Mouse (Mus musculus): ENCODE measurements around the gene Cox4i2. TPM values are rescaled to one million over a fixed set of nuclear protein-coding genes. Genes with fewer than 3 reads are reported as not detected.

Cox4i2 gene
- 5.4 and 5.6 TPM in 2 replicates for polyA plus RNA-seq (2014; fragmentation: Nextera tagmentation; extraction: Ambion mirVana)

DNA sequence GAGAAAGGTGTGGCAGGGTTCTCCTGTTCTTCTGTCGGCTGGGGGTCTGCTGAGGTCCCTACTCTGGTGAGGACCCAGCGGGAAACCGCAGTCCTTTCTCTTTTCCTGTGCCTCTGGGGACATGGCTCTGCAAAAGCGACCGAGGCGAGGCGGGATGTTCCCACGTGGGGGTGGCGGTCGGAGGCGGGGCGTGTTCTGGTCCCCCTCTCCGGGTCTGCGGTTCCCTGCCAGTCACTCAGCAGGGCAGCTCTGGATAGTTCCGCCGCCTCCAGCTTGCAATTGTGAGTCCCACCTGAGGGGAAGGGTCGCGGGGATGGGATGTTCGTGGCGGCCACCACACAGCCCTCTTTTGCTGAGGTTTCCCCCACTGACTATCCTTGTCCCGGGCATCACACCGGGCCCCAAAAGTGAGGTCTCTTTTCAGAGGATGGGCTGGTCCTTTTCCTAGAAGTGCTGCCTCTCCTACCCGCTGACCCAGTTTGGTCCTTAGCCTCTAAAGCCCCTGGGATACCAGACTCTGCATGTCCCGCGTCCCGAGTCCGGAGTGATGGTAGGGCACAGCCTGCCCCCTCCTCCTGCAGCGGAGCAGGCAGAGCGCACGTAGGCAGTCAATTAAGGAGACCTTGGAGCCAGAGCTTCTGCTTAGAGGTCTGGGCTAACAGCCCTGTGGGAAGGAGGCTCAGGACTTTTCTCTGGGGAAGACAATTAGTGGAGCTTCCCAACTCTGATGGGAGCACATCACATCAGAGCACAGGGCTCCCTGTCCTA lies at the start of gene Cox4i2:
Gene Cox4i2, plus strand, starts transcription at position 230 of the 768 bp plus-strand sequence.
- Histone ChIP-seq H3K27ac (replicated peaks; ENCODE audit: low read depth, low read length) (no peak within 1 kb of the TSS), H3K9me3 (ENCODE audit: control insufficient read depth, low read length) (no peaks in the 10 kb centered on the region), H3K36me3 (ENCODE audit: control insufficient read depth, insufficient read depth, low read length) (no peaks in the 10 kb centered on the region), H3K27me3 (ENCODE audit: control insufficient read depth, insufficient read depth, low read length) (no peaks in the 10 kb centered on the region), H3K9ac (replicated peaks; ENCODE audit: low read length) (no peak within 1 kb of the TSS), H3K4me2 (ENCODE audit: low read length) (peak within 1 kb of the TSS; percentile 49), H3K4me1 (ENCODE audit: control insufficient read depth, insufficient read depth, low read length) (peaks cover 9% of the 10 kb centered on the region), H3K4me3 (replicated peaks; ENCODE audit: low read depth, low read length) (peak within 1 kb of the TSS; percentile 9; the same call in 1 of the 2 replicates)
- no peak for DNase-seq
- 3% methylated on average over 30 of the region's 30 CpGs for WGBS
- ATAC-seq (ENCODE audit: low FRiP score, low TSS enrichment): no peak

DNA sequence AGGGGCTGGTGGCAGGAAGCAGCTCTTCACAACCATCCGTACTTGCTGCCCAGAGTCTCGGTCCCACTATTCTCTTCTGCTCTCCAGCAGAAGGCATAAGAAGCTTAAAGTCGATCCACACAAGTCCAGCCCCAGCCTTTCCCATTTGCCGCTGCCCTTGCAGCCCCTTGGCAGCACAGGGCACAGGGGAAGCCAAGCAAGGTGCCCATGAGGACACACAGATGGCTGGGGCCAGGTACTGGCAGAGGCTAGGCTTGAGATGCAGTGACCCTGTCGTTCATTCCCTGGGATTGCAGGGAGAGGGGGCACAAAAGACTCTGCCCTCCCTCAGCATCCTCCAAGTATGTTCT lies 49.7 kb upstream of the Cox4i2 start:
- Histone ChIP-seq H3K9me3 (ENCODE audit: control insufficient read depth, low read length) (no peaks in the 10 kb centered on the region), H3K4me2 (ENCODE audit: low read length) (no peak overlapping the region), H3K9ac (replicated peaks; ENCODE audit: low read length) (no peak overlapping the region), H3K4me1 (ENCODE audit: control insufficient read depth, insufficient read depth, low read length) (peaks cover 10% of the 10 kb centered on the region; the same call in 1 of the 2 replicates), H3K36me3 (ENCODE audit: control insufficient read depth, insufficient read depth, low read length) (peaks cover 79% of the 10 kb centered on the region), H3K27ac (replicated peaks; ENCODE audit: low read depth, low read length) (no peak overlapping the region), H3K27me3 (ENCODE audit: control insufficient read depth, insufficient read depth, low read length) (no peaks in the 10 kb centered on the region), H3K4me3 (replicated peaks; ENCODE audit: low read depth, low read length) (no peak overlapping the region)
- no peak for DNase-seq
- 85% methylated on average over 5 of the region's 5 CpGs for WGBS
- no peak for ATAC-seq (ENCODE audit: low FRiP score, low TSS enrichment)

DNA sequence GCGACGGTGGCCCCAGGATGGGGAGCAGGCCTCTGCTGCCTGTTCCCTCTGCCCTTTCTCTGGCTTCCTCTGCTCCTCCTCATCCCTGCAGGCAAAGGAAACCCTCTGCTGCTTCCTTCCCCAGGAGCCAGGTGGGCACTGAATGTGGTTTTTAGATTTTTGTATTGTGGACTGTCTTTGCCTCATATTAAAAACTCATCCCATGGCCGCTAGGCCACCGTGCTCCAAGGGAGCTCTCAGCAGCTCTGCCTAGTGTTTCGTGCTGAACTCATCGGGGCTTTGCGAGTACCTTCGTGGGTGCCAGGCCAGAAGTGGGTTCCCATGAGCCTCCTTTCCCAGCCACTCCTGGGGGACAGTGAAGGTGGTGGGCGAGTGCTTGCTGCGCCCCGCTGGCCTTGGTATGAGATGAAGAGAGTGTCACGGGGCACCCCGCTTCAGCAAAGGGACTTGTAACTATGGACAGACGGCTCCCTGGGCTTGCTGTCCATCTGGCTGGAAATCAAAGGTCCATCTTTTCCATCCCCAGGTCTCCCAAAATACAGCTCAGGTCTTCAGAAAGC lies 49.1 kb upstream of the Cox4i2 start:
- H3K9ac ChIP-seq (replicated peaks; ENCODE audit: low read length): no peak overlapping the region
- H3K36me3 ChIP-seq (ENCODE audit: control insufficient read depth, insufficient read depth, low read length): peaks cover 72% of the 10 kb centered on the region
- H3K27ac ChIP-seq (replicated peaks; ENCODE audit: low read depth, low read length): peak overlapping the region; percentile 52; the same call in 1 of the 2 replicates
- ATAC-seq (ENCODE audit: low FRiP score, low TSS enrichment) (no peak), DNase-seq (no peak)
- peaks cover 10% of the 10 kb centered on the region; the same call in 1 of the 2 replicates for H3K4me1 ChIP-seq (ENCODE audit: control insufficient read depth, insufficient read depth, low read length)
- H3K9me3 ChIP-seq (ENCODE audit: control insufficient read depth, low read length): no peaks in the 10 kb centered on the region
- H3K27me3 ChIP-seq (ENCODE audit: control insufficient read depth, insufficient read depth, low read length): no peaks in the 10 kb centered on the region
- whole genome bisulfite sequencing: 93% methylated on average over 14 of the region's 14 CpGs
- H3K4me2 ChIP-seq (ENCODE audit: low read length): no peak overlapping the region
- no peak overlapping the region for H3K4me3 ChIP-seq (replicated peaks; ENCODE audit: low read depth, low read length)

DNA sequence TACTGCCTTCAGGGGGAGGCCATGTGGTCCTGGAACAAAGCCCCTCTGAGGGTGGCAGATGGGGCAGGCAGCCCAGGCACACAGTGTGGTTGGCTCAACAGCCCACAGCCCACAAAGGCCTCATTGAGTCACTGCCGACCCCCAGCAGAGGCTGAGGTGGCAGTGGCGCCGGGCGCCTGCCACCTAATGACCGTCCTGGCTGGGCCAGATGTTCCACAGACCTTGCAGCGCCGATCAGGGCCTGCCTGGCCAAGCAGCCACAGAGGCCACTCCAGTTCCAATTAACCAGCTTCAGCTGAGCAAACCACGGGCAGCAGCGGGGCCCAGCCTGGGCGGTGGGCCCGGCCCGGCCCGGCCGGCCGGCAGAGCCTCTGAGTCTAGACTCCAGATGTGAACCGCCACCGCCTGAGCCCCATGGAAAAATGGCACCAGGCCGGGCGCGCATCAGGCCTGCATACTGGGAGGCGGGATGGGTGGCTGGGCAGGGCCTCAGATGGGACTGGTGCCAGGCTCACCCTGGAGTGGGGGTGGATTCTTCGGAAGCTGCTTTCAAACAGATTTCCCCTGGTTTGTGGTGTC lies 47.9 kb upstream of the Cox4i2 start:
- Histone ChIP-seq H3K9me3 (ENCODE audit: control insufficient read depth, low read length) (no peaks in the 10 kb centered on the region), H3K27me3 (ENCODE audit: control insufficient read depth, insufficient read depth, low read length) (no peaks in the 10 kb centered on the region), H3K4me1 (ENCODE audit: control insufficient read depth, insufficient read depth, low read length) (peaks cover 10% of the 10 kb centered on the region; the same call in 1 of the 2 replicates), H3K36me3 (ENCODE audit: control insufficient read depth, insufficient read depth, low read length) (peaks cover 60% of the 10 kb centered on the region), H3K4me2 (ENCODE audit: low read length) (no peak overlapping the region), H3K4me3 (replicated peaks; ENCODE audit: low read depth, low read length) (no peak overlapping the region), H3K9ac (replicated peaks; ENCODE audit: low read length) (no peak overlapping the region), H3K27ac (replicated peaks; ENCODE audit: low read depth, low read length) (peak overlapping the region; percentile 52)
- peak; percentile 45 for DNase-seq
- 0 out of 2 replicates have a peak, but pooled peaks have one; percentile 25 for ATAC-seq (ENCODE audit: low FRiP score, low TSS enrichment)
- 74% methylated on average over 22 of the region's 22 CpGs for WGBS

DNA sequence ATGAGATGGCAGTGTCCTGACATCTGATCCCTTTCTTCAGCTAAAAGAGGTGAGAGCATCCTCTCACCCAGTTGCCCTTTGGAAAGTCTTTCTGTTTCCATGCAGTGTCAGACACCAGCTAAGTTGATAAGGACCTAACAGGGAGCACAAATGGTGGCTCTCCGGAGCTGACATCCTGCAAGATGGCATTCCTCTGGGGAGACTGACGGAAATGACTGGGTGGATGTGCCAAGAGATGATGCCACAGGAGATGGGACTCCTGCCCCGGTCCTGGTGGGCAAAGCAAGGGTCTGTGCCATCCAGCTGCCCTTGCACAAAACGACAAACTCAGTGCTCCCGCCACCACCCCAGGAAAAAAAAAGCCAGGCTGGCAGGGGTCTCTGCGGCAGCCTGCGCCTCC lies 46.8 kb upstream of the Cox4i2 start:
- H3K27me3 ChIP-seq (ENCODE audit: control insufficient read depth, insufficient read depth, low read length): no peaks in the 10 kb centered on the region
- peak overlapping the region; percentile 41 for H3K4me3 ChIP-seq (replicated peaks; ENCODE audit: low read depth, low read length)
- peaks cover 10% of the 10 kb centered on the region; the same call in 1 of the 2 replicates for H3K4me1 ChIP-seq (ENCODE audit: control insufficient read depth, insufficient read depth, low read length)
- no peak for ATAC-seq (ENCODE audit: low FRiP score, low TSS enrichment)
- no peak for DNase-seq
- H3K4me2 ChIP-seq (ENCODE audit: low read length): peak overlapping the region; percentile 62
- WGBS: 21% methylated on average over 7 of the region's 7 CpGs
- H3K36me3 ChIP-seq (ENCODE audit: control insufficient read depth, insufficient read depth, low read length): peaks cover 49% of the 10 kb centered on the region
- peak overlapping the region; percentile 69 for H3K9ac ChIP-seq (replicated peaks; ENCODE audit: low read length)
- peak overlapping the region; percentile 82 for H3K27ac ChIP-seq (replicated peaks; ENCODE audit: low read depth, low read length)
- H3K9me3 ChIP-seq (ENCODE audit: control insufficient read depth, low read length): no peaks in the 10 kb centered on the region

DNA sequence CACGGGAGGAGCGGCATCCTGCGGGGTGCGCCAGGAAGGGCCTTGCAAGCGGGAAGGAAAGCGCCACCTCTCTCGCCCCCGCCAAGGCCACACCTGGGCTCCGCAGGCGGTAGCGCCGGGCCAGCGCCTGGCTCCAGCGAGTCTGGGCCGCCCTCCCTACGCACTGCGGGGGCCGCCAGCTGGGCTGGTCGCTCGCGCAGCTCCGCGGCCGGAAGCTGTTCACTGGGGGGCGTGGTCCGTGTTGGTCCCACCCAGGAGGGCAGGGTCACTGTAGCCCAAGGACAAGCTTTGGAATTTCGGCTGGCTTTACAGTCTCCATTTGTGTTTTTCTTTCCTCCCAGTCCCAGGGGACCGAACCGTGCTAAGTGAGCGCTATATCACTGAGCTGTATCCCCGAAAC lies 46.3 kb upstream of the Cox4i2 start:
- Histone ChIP-seq H3K36me3 (ENCODE audit: control insufficient read depth, insufficient read depth, low read length) (peaks cover 45% of the 10 kb centered on the region), H3K4me2 (ENCODE audit: low read length) (peak overlapping the region; percentile 62), H3K27ac (replicated peaks; ENCODE audit: low read depth, low read length) (peak overlapping the region; percentile 82), H3K9me3 (ENCODE audit: control insufficient read depth, low read length) (no peaks in the 10 kb centered on the region), H3K4me1 (ENCODE audit: control insufficient read depth, insufficient read depth, low read length) (peaks cover 10% of the 10 kb centered on the region; the same call in 1 of the 2 replicates), H3K9ac (replicated peaks; ENCODE audit: low read length) (peak overlapping the region; percentile 69), H3K4me3 (replicated peaks; ENCODE audit: low read depth, low read length) (peak overlapping the region; percentile 41), H3K27me3 (ENCODE audit: control insufficient read depth, insufficient read depth, low read length) (no peaks in the 10 kb centered on the region)
- peak; percentile 92 for ATAC-seq (ENCODE audit: low FRiP score, low TSS enrichment)
- 3% methylated on average over 30 of the region's 31 CpGs for WGBS
- peak; percentile 92 for DNase-seq

DNA sequence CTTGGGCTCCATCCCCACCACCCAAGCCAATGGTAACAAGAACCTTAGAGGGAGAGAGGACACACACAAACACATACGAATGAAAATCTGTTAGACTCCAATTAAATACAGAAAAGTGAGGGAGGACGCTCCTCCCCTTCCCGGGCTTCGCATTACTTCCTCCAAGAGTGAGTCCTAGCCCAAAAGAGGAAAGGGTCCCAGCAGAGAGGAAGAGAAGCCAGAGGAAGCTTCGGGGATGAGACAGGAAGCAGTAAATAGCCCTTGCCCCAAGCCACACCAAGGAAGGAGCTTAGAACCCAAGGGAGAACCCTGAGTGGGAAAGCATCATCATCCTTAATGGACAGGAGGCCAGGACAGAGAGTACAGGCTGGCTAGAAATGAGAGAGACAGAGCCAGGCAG lies 44.9 kb upstream of the Cox4i2 start:
- Histone ChIP-seq H3K4me3 (replicated peaks; ENCODE audit: low read depth, low read length) (no peak overlapping the region), H3K4me2 (ENCODE audit: low read length) (no peak overlapping the region), H3K9ac (replicated peaks; ENCODE audit: low read length) (no peak overlapping the region), H3K9me3 (ENCODE audit: control insufficient read depth, low read length) (no peaks in the 10 kb centered on the region), H3K27me3 (ENCODE audit: control insufficient read depth, insufficient read depth, low read length) (no peaks in the 10 kb centered on the region), H3K4me1 (ENCODE audit: control insufficient read depth, insufficient read depth, low read length) (peaks cover 10% of the 10 kb centered on the region; the same call in 1 of the 2 replicates), H3K36me3 (ENCODE audit: control insufficient read depth, insufficient read depth, low read length) (peaks cover 30% of the 10 kb centered on the region), H3K27ac (replicated peaks; ENCODE audit: low read depth, low read length) (no peak overlapping the region)
- 98% methylated on average over 5 of the region's 5 CpGs for WGBS
- DNase-seq (no peak), ATAC-seq (ENCODE audit: low FRiP score, low TSS enrichment) (no peak)

DNA sequence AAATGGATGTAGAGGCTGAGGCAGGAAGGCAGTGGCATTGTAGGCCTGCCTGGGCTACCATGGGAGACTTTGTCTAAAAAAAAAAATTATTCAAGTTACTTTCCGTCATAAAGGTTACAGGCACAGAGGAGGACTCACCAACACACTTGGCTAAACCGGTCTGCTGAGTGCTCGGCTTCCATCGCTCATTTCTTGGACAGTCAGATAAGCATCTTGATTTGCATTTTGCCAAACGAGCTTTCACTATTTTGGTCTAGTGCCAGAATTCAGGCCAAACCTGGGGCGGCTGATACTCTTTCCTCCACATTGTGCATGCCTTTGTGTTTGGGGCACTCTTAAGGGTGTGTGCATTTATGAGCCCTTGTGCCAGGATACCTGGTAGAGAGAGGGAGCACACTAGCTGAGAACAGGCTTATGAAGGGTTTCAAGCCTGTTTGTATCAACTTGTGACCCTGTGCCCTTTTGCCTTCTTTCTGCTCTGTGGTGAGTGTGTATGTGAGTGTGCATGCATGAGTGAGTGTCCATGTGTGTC lies 37.7 kb upstream of the Cox4i2 start:
- Histone ChIP-seq H3K27me3 (ENCODE audit: control insufficient read depth, insufficient read depth, low read length) (no peaks in the 10 kb centered on the region), H3K4me2 (ENCODE audit: low read length) (no peak overlapping the region), H3K4me1 (ENCODE audit: control insufficient read depth, insufficient read depth, low read length) (0 out of 2 replicates have a peak, but pooled peaks cover 3% of the 10 kb centered on the region), H3K36me3 (ENCODE audit: control insufficient read depth, insufficient read depth, low read length) (no peaks in the 10 kb centered on the region), H3K4me3 (replicated peaks; ENCODE audit: low read depth, low read length) (no peak overlapping the region), H3K9me3 (ENCODE audit: control insufficient read depth, low read length) (no peaks in the 10 kb centered on the region), H3K9ac (replicated peaks; ENCODE audit: low read length) (no peak overlapping the region), H3K27ac (replicated peaks; ENCODE audit: low read depth, low read length) (0 out of 2 replicates have a peak overlapping the region, but pooled peaks have one; percentile 13)
- DNase-seq: no peak
- no peak for ATAC-seq (ENCODE audit: low FRiP score, low TSS enrichment)
- 61% methylated on average over 6 of the region's 6 CpGs for WGBS

Data from midbrain, embryonic 14.5 days (tissue).